Mouse (Mus musculus): ENCODE data around the gene Col9a1.

DNA sequence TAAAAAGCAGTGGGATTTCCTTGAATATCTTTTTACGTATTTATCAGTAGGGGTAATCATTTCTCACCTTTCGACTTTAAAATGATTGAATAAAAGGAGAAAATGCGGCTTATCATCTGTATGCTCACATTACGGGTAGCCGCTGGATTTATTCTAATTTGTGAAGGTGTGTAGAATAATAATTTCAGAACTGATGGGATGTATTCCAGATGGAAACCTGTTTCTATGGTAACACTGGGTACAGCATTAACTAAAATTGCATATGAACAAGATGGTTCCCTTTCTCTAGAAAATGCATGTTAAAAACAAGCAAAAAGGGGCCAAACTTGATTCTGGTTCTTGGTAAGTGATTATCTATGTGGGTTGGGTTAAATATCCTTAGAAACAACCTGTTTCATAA, 19.7 kb upstream of the Col9a1 start:
- TF ChIP-seq TAL1 (IDR thresholded peaks at IDR 0.05; ENCODE audit: low read length) (no peak), GATA1 (IDR thresholded peaks at IDR 0.05; ENCODE audit: low read length) (no peak)

Measured in erythroblast, embryonic 14.5 days (primary cell).